Mouse (Mus musculus): ENCODE measurements around the gene Hoxd9. TPM values are rescaled to one million over a fixed set of nuclear protein-coding genes. Genes with fewer than 3 reads are reported as not detected.
A peak's percentile ranks its signal among the peaks of the same experiment; 100 is the strongest.

Gene Hoxd9
- polyA plus RNA-seq, 2 experiments from 2014 or later: not detected

GRCm38 (mm10) chr2:74684106-74684505 is 13.4 kb upstream of the Hoxd9 start:
- ATAC-seq: no peak

GRCm38 (mm10) chr2:74685059-74685603 is 12.4 kb upstream of the Hoxd9 start:
- ATAC-seq: no peak

GRCm38 (mm10) chr2:74686301-74686987 is 11.1 kb upstream of the Hoxd9 start:
- ATAC-seq: no peak

GRCm38 (mm10) chr2:74686988-74687697 is 10.4 kb upstream of the Hoxd9 start:
- ATAC-seq: no peak

DNA sequence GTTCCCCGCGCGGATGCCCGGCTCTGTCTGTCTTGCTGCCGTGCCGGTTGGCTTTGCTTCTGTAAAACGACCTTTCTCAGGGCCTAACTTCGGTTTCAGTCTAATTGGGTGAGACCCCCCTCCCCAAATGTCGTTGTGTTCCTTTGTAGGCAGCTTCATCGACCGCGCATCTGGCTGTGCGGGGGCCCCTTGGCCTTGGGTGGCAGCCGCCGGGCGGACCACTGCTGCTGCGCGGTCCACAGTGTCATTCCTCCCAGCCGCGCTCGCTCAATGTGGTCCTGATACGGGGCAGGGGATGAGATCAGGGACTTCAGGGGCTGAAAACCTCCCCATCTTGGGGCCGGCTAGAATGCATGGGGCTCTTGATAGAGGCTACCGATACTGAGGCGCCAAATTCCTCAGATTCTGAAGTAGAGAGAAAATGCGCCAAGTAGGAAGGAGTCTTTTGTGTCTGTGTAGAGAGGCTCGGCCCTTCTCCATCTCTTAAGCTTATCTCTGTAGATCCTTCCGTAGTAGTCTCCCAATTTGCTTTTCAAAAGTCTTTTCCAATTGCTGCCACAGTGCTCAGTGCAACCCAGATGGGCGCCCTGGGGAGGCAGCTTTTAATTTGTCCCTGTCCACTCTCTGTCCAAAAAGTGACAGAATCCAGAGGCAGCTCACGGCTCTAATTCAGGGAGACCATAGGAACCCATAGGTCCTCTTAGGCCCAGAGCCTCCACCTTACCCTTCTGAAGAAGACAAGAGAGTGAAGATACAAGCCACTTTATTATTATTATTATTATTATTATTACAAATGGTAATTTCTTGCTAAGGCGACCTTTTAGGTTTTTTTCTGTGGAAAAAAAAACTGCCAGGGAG is 9.6 kb upstream of the Hoxd9 start:
- ATAC-seq: no peak

- ATAC-seq: no peak
Observed at GRCm38 (mm10) chr2:74688795-74689573, 8.5 kb upstream of the Hoxd9 start.

- ATAC-seq: no peak
Observed at GRCm38 (mm10) chr2:74689574-74690337, 7.8 kb upstream of the Hoxd9 start.

DNA sequence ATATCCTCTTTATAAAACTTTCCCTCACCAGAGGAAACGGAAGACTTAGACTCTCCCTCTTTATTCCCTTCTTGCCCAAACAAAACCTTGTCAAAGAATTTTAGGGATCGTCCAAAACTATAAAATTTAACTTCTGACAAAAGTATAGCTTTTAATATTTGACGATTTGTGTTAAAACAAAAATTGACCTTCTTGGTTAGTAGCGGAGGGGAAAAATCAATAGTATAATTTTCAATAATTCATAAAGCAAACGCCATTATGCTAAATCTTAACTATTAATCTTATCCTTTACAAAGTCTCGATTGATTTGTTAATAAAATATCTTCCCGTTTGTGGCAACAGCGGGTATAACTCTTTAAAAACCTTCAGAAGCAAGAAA is 7.2 kb upstream of the Hoxd9 start:
- ATAC-seq: no peak

GRCm38 (mm10) chr2:74691022-74691951 is 6.2 kb upstream of the Hoxd9 start, which contains the start of gene Hoxd10:
Gene Hoxd10, plus strand, starts transcription at chr2:74691924.
- no peak for ATAC-seq

DNA sequence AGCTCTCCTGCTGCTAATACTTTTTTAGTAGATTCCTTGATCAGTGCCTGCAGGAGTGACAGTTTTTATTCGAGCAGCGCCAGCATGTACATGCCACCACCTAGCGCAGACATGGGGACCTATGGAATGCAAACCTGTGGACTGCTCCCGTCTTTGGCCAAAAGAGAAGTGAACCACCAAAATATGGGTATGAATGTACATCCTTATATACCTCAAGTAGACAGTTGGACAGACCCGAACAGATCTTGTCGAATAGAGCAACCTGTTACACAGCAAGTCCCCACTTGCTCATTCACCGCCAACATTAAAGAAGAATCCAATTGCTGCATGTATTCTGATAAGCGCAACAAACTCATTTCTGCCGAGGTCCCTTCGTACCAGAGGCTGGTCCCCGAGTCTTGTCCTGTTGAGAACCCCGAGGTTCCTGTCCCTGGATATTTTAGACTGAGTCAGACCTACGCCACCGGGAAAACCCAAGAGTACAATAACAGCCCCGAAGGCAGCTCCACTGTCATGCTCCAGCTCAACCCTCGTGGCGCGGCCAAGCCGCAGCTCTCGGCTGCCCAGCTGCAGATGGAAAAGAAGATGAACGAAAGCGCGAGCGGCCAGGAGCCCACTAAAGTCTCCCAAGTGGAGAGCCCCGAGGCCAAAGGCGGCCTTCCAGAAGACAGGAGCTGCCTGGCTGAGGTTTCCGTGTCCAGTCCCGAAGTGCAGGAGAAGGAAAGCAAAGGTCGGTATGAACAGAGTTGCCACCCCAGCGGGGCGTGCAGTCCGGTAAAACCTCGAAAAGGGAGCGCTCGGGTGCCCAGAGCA is 5.3 kb upstream of the Hoxd9 start:
- ATAC-seq: no peak

DNA sequence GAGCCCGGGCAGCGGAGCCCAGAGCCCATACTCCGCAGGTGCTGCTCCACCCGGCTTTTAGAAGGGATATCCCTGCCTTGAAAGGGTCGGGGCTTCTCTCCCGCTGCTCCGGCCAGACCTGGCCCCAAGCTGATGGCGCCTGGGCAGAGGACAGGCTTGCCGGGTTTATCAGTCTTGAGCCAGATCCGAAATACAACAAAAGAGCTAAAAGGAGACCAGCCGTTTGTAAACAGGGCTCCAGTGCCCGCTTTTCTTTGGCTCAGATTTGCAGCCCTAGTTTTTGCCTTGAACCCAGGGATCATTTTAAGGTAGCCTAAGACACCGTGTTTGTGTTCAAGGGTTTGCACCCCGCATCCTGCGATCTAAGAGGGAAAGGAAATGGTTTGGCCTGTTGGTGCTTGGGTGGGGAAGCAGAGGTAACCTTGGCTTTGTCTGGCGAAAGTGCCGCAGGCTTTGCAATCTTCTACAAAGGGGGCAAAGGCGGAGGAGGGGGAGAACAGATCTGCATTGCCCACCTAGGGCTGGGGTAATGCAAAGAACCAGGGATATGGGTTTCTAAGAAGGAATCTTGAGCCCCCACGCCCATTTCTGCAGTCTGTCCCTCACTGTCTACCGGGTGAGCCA is 4.6 kb upstream of the Hoxd9 start:
- no peak for ATAC-seq

GRCm38 (mm10) chr2:74693432-74693827 is 4.1 kb upstream of the Hoxd9 start:
- no peak for ATAC-seq

DNA sequence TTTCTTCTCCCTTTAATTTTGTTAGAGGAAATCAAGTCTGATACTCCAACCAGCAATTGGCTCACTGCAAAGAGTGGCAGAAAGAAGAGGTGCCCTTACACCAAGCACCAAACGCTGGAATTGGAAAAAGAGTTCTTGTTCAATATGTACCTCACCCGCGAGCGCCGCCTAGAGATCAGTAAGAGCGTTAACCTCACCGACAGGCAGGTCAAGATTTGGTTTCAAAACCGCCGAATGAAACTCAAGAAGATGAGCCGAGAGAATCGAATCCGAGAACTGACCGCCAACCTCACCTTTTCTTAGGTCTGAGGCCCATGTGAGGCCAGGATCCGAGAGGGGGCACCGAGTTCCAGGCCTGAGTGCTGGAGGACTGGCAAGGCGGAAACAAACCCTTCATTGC is 3.5 kb upstream of the Hoxd9 start:
- ATAC-seq: peak; percentile 33

GRCm38 (mm10) chr2:74695383-74695782 is 2.1 kb upstream of the Hoxd9 start:
- ATAC-seq: no peak

- no peak for ATAC-seq
Observed at GRCm38 (mm10) chr2:74695813-74696430, 1.6 kb upstream of the Hoxd9 start.

GRCm38 (mm10) chr2:74696442-74697335 is 838 bp upstream of the Hoxd9 start:
- no peak for ATAC-seq

Measured in CD4-positive, CD25-positive, alpha-beta regulatory T cell, adult 4 months (primary cell).